Mouse (Mus musculus): ENCODE data around the gene Rps6kl1. TPM values are rescaled to one million over a fixed set of nuclear protein-coding genes. Genes with fewer than 3 reads are reported as not detected.
A peak's percentile ranks its signal among the peaks of the same experiment; 100 is the strongest.

Rps6kl1 gene
- total and polyA plus RNA-seq, 2 experiments from 2014 or later = 0.11 to 1.1 TPM

- peak overlapping the region; percentile 6; the same call in 1 of the 2 replicates for H3K9ac ChIP-seq (replicated peaks; ENCODE audit: low read depth, low read length)
- ATAC-seq (ENCODE audit: insufficient read depth, low read depth) (peak; percentile 47), DNase-seq (ENCODE audit: low spot score) (no peak)
- 20% methylated on average over 11 of the region's 11 CpGs for WGBS
- peak overlapping the region; percentile 60 for H3K4me2 ChIP-seq (ENCODE audit: low read depth, low read length)
- no peak overlapping the region for H3K27ac ChIP-seq (ENCODE audit: low read depth)
- H3K4me1 ChIP-seq (ENCODE audit: control insufficient read depth, insufficient read depth) = peaks cover 20% of the 10 kb centered on the region
- no peaks in the 10 kb centered on the region for H3K36me3 ChIP-seq (replicated peaks; ENCODE audit: control insufficient read depth, insufficient read depth, low read length)
- TF ChIP-seq CTCF (IDR thresholded peaks at IDR 0.05; ENCODE audit: low read depth) = no peak
- no peak for TF ChIP-seq EP300 (IDR thresholded peaks at IDR 0.05; ENCODE audit: low read depth)
- H3K27me3 ChIP-seq (ENCODE audit: control insufficient read depth, insufficient read depth, low read length) = 0 out of 2 replicates have a peak, but pooled peaks cover 4% of the 10 kb centered on the region
- H3K9me3 ChIP-seq (replicated peaks; ENCODE audit: control insufficient read depth, low read length) = no peaks in the 10 kb centered on the region
- H3K4me3 ChIP-seq (ENCODE audit: low read depth, low read length) = peak overlapping the region; percentile 36
Observed at GRCm38 (mm10) chr12:85175926-85176845, 25.1 kb upstream of the Rps6kl1 start.

- H3K9ac ChIP-seq (replicated peaks; ENCODE audit: low read depth, low read length) = no peak overlapping the region
- H3K27ac ChIP-seq (ENCODE audit: low read depth) = no peak overlapping the region
- peaks cover 29% of the 10 kb centered on the region for H3K4me1 ChIP-seq (ENCODE audit: control insufficient read depth, insufficient read depth)
- no peak for TF ChIP-seq EP300 (IDR thresholded peaks at IDR 0.05; ENCODE audit: low read depth)
- TF ChIP-seq CTCF (IDR thresholded peaks at IDR 0.05; ENCODE audit: low read depth) = no peak
- H3K27me3 ChIP-seq (ENCODE audit: control insufficient read depth, insufficient read depth, low read length) = no peaks in the 10 kb centered on the region
- H3K4me2 ChIP-seq (ENCODE audit: low read depth, low read length) = peak overlapping the region; percentile 60
- no peak for DNase-seq (ENCODE audit: low spot score)
- peak overlapping the region; percentile 36 for H3K4me3 ChIP-seq (ENCODE audit: low read depth, low read length)
- ATAC-seq (ENCODE audit: insufficient read depth, low read depth) = no peak
- H3K36me3 ChIP-seq (replicated peaks; ENCODE audit: control insufficient read depth, insufficient read depth, low read length) = no peaks in the 10 kb centered on the region
- WGBS = 38% methylated on average over 16 of the region's 16 CpGs
- no peaks in the 10 kb centered on the region for H3K9me3 ChIP-seq (replicated peaks; ENCODE audit: control insufficient read depth, low read length)
Observed at GRCm38 (mm10) chr12:85175087-85175675, 24.1 kb upstream of the Rps6kl1 start.

GRCm38 (mm10) chr12:85174016-85174415, 23.0 kb upstream of the Rps6kl1 start:
- no peak overlapping the region for H3K27ac ChIP-seq (ENCODE audit: low read depth)
- ATAC-seq (ENCODE audit: insufficient read depth, low read depth) = no peak

GRCm38 (mm10) chr12:85170948-85171307, 19.9 kb upstream of the Rps6kl1 start:
- H3K4me3 ChIP-seq (ENCODE audit: low read depth, low read length) = no peak overlapping the region
- H3K4me1 ChIP-seq (ENCODE audit: control insufficient read depth, insufficient read depth) = peaks cover 22% of the 10 kb centered on the region
- ATAC-seq (ENCODE audit: insufficient read depth, low read depth) (no peak), DNase-seq (ENCODE audit: low spot score) (no peak)
- H3K27me3 ChIP-seq (ENCODE audit: control insufficient read depth, insufficient read depth, low read length) = no peaks in the 10 kb centered on the region
- H3K9me3 ChIP-seq (replicated peaks; ENCODE audit: control insufficient read depth, low read length) = no peaks in the 10 kb centered on the region
- H3K27ac ChIP-seq (ENCODE audit: low read depth) = no peak overlapping the region
- TF ChIP-seq CTCF (IDR thresholded peaks at IDR 0.05; ENCODE audit: low read depth) (no peak), EP300 (IDR thresholded peaks at IDR 0.05; ENCODE audit: low read depth) (no peak)
- no peaks in the 10 kb centered on the region for H3K36me3 ChIP-seq (replicated peaks; ENCODE audit: control insufficient read depth, insufficient read depth, low read length)
- no peak overlapping the region for H3K9ac ChIP-seq (replicated peaks; ENCODE audit: low read depth, low read length)
- no peak overlapping the region for H3K4me2 ChIP-seq (ENCODE audit: low read depth, low read length)
- WGBS = 70% methylated on average over 3 of the region's 3 CpGs

More at GRCm38 (mm10) chr12:85174016-85174415, 23.0 kb upstream of the Rps6kl1 start:
- TF ChIP-seq EP300 (IDR thresholded peaks at IDR 0.05; ENCODE audit: low read depth) (no peak), CTCF (IDR thresholded peaks at IDR 0.05; ENCODE audit: low read depth) (no peak)
- Histone ChIP-seq H3K4me2 (ENCODE audit: low read depth, low read length) (no peak overlapping the region), H3K9ac (replicated peaks; ENCODE audit: low read depth, low read length) (no peak overlapping the region), H3K9me3 (replicated peaks; ENCODE audit: control insufficient read depth, low read length) (no peaks in the 10 kb centered on the region), H3K27me3 (ENCODE audit: control insufficient read depth, insufficient read depth, low read length) (no peaks in the 10 kb centered on the region), H3K36me3 (replicated peaks; ENCODE audit: control insufficient read depth, insufficient read depth, low read length) (no peaks in the 10 kb centered on the region), H3K4me1 (ENCODE audit: control insufficient read depth, insufficient read depth) (peaks cover 32% of the 10 kb centered on the region), H3K4me3 (ENCODE audit: low read depth, low read length) (no peak overlapping the region)
- no peak for DNase-seq (ENCODE audit: low spot score)
- 65% methylated on average over 7 of the region's 7 CpGs for WGBS

DNA sequence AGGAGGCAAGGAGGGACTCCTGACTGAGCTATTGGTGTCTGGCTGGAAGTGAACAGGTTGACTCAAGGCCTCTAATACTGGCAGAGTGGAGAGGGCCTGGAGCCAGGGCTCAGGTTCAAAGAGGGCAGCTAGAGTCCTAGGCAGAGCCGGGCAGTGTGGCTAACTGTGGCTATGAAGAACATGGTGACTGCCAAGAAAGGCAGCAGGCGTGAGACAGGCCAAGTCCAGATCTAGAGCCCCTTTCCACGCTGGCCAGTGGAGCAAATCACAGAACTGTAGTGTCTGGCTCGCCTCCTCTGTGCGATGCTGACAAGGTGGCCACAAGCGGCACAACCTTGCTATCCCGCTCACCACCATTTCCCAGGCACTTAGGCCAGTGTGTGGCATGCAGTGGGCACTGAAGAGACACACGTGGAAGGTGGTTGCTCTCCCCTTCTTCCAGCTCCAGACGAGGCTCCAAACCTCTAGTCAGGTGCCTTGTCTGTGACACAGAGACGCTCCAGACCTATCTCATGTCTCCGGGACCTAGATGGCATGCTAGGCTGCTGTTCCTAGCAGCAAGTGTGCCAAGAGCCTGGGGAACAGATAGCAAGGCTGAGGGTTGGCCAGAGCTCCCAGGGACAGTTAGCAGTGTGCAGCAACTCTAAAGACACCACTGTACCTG, 19.4 kb upstream of the Rps6kl1 start:
- ATAC-seq (ENCODE audit: insufficient read depth, low read depth) (0 out of 2 replicates have a peak, but pooled peaks have one; percentile 16), DNase-seq (ENCODE audit: low spot score) (no peak)

More for the DNA sequence above, 19.4 kb upstream of the Rps6kl1 start:
- TF ChIP-seq EP300 (IDR thresholded peaks at IDR 0.05; ENCODE audit: low read depth) = no peak
- TF ChIP-seq CTCF (IDR thresholded peaks at IDR 0.05; ENCODE audit: low read depth) = no peak
- 52% methylated on average over 10 of the region's 11 CpGs for WGBS
- no peak overlapping the region for H3K9ac ChIP-seq (replicated peaks; ENCODE audit: low read depth, low read length)
- H3K27ac ChIP-seq (ENCODE audit: low read depth) = no peak overlapping the region
- no peak overlapping the region for H3K4me2 ChIP-seq (ENCODE audit: low read depth, low read length)
- H3K4me3 ChIP-seq (ENCODE audit: low read depth, low read length) = no peak overlapping the region
- H3K9me3 ChIP-seq (replicated peaks; ENCODE audit: control insufficient read depth, low read length) = no peaks in the 10 kb centered on the region
- H3K27me3 ChIP-seq (ENCODE audit: control insufficient read depth, insufficient read depth, low read length) = no peaks in the 10 kb centered on the region
- H3K4me1 ChIP-seq (ENCODE audit: control insufficient read depth, insufficient read depth) = peaks cover 17% of the 10 kb centered on the region
- no peaks in the 10 kb centered on the region for H3K36me3 ChIP-seq (replicated peaks; ENCODE audit: control insufficient read depth, insufficient read depth, low read length)
